Mouse (Mus musculus): ENCODE results near the gene B3galnt1. TPM values are rescaled to one million over a fixed set of nuclear protein-coding genes. Genes with fewer than 3 reads are reported as not detected.
A peak's percentile ranks its signal among the peaks of the same experiment; 100 is the strongest.

The B3galnt1 gene
- polyA plus RNA-seq (2016; fragmentation: Nextera tagmentation; extraction: Ambion mirVana), result 5.1 TPM in 2 replicates

GRCm38 (mm10) chr3:69598261-69599165, at the start of gene B3galnt1:
Gene B3galnt1, minus strand, starts transcription at chr3:69598960.
- no peak within 1 kb of the TSS for H3K27ac ChIP-seq
- no peaks in the 10 kb centered on the region for H3K36me3 ChIP-seq
- H3K9me3 ChIP-seq (replicated peaks), result no peaks in the 10 kb centered on the region
- peak within 1 kb of the TSS; percentile 55 for H3K9ac ChIP-seq
- H3K27me3 ChIP-seq (replicated peaks), result peaks cover 41% of the 10 kb centered on the region
- no peaks in the 10 kb centered on the region for H3K4me1 ChIP-seq
- H3K4me3 ChIP-seq, result peak within 1 kb of the TSS; percentile 60
- ATAC-seq, result peak; percentile 32
- WGBS (ENCODE audit: insufficient replicate concordance), result 2% methylated on average over 71 of the region's 99 CpGs
- peak within 1 kb of the TSS; percentile 74 for H3K4me2 ChIP-seq

GRCm38 (mm10) chr3:69634521-69634920, 35.8 kb upstream of the B3galnt1 start:
- Histone ChIP-seq H3K9ac (no peak overlapping the region), H3K4me3 (no peak overlapping the region), H3K27me3 (replicated peaks) (no peaks in the 10 kb centered on the region), H3K36me3 (no peaks in the 10 kb centered on the region), H3K4me2 (no peak overlapping the region), H3K9me3 (replicated peaks) (no peaks in the 10 kb centered on the region), H3K27ac (no peak overlapping the region), H3K4me1 (no peaks in the 10 kb centered on the region)
- WGBS (ENCODE audit: insufficient replicate concordance), result 52% methylated on average over 3 of the region's 3 CpGs
- ATAC-seq, result no peak

- Histone ChIP-seq H3K36me3 (no peaks in the 10 kb centered on the region), H3K27ac (no peak overlapping the region), H3K4me3 (no peak overlapping the region), H3K4me1 (no peaks in the 10 kb centered on the region), H3K9ac (no peak overlapping the region), H3K27me3 (replicated peaks) (no peaks in the 10 kb centered on the region), H3K9me3 (replicated peaks) (no peaks in the 10 kb centered on the region), H3K4me2 (no peak overlapping the region)
- ATAC-seq, result no peak
- WGBS (ENCODE audit: insufficient replicate concordance), result 64% methylated on average over 12 of the region's 12 CpGs
Observed at GRCm38 (mm10) chr3:69633706-69634420, 35.1 kb upstream of the B3galnt1 start.

GRCm38 (mm10) chr3:69626963-69627590, 28.3 kb upstream of the B3galnt1 start:
- WGBS (ENCODE audit: insufficient replicate concordance), result 64% methylated on average over 11 of the region's 11 CpGs

DNA sequence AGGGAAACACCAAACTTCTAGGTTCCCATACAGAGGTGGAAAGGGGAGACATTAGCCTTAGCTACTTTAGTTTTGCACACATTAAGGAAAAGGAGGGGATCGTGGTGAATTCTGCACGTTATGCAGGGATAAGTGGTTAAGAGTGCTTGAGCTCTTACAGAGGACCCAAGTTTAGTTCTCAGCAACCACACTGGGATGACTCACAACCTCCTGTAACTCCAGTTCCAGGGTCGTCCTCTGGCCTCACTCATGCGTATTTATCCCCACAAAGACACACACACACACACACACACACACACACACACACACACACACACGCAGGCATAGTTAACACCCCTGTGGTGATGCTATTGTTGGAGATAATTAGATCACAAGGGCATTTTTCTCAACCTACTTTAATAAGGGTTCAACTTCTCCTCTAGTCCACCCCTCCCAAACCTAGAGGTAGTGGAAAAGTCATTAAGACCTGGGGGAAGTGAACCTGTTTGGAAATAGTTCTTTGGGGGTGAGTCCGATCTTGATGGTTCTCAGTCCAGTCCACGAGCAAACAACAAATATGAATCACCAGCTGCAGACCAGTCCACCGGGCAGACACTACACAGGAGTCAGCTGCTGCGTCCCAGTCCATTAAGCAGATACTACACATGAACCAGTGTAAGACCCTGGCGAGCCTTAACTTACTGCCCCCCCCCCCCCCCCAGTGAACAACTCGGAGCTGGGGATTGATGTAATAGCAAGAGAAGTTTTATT, 27.6 kb upstream of the B3galnt1 start:
- WGBS (ENCODE audit: insufficient replicate concordance), result 70% methylated on average over 11 of the region's 11 CpGs
- no peak for ATAC-seq
- no peaks in the 10 kb centered on the region for H3K27me3 ChIP-seq (replicated peaks)

More at GRCm38 (mm10) chr3:69626963-69627590, 28.3 kb upstream of the B3galnt1 start:
- H3K4me3 ChIP-seq, result no peak overlapping the region
- H3K36me3 ChIP-seq, result no peaks in the 10 kb centered on the region
- H3K4me1 ChIP-seq, result no peaks in the 10 kb centered on the region
- no peak overlapping the region for H3K9ac ChIP-seq
- ATAC-seq, result no peak
- no peak overlapping the region for H3K27ac ChIP-seq
- H3K27me3 ChIP-seq (replicated peaks), result no peaks in the 10 kb centered on the region
- no peak overlapping the region for H3K4me2 ChIP-seq
- no peaks in the 10 kb centered on the region for H3K9me3 ChIP-seq (replicated peaks)

DNA sequence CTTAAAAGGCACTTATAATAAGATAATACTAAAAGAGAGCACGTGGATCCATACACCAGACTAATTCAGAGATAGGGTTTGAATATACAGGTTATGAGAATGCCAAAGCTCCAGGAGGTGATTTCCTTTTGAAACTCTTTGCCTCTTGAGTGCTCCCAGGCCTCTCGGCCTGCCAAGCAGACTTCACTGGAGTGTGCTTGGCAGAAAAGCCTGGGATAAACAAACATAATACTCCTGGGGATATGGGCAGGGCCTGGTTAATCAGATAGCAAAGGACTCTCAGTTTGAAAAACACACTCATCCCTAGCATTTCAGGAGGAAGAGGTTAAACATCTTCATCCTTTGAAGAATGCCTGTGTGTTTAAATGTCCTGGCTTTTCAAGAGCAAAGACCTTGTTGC, 25.4 kb upstream of the B3galnt1 start:
- Histone ChIP-seq H3K4me3 (no peak overlapping the region), H3K4me1 (no peaks in the 10 kb centered on the region), H3K36me3 (no peaks in the 10 kb centered on the region), H3K9me3 (replicated peaks) (no peaks in the 10 kb centered on the region), H3K4me2 (no peak overlapping the region), H3K27ac (no peak overlapping the region), H3K27me3 (replicated peaks) (no peaks in the 10 kb centered on the region), H3K9ac (no peak overlapping the region)
- ATAC-seq, result no peak
- WGBS (ENCODE audit: insufficient replicate concordance), result 65% methylated on average over 2 of the region's 2 CpGs

More for the DNA sequence above, 27.6 kb upstream of the B3galnt1 start:
- Histone ChIP-seq H3K9me3 (replicated peaks) (no peaks in the 10 kb centered on the region), H3K4me1 (no peaks in the 10 kb centered on the region), H3K4me2 (no peak overlapping the region), H3K4me3 (no peak overlapping the region), H3K9ac (no peak overlapping the region), H3K27ac (no peak overlapping the region), H3K36me3 (no peaks in the 10 kb centered on the region)

- Histone ChIP-seq H3K9me3 (replicated peaks) (0 out of 2 replicates have a peak, but pooled peaks cover 7% of the 10 kb centered on the region), H3K4me2 (no peak overlapping the region), H3K9ac (no peak overlapping the region), H3K4me1 (no peaks in the 10 kb centered on the region), H3K27ac (no peak overlapping the region), H3K4me3 (no peak overlapping the region), H3K36me3 (no peaks in the 10 kb centered on the region), H3K27me3 (replicated peaks) (no peaks in the 10 kb centered on the region)
- 68% methylated on average over 5 of the region's 5 CpGs for WGBS (ENCODE audit: insufficient replicate concordance)
- ATAC-seq, result no peak
Observed at GRCm38 (mm10) chr3:69607909-69608308, 9.1 kb upstream of the B3galnt1 start.

DNA sequence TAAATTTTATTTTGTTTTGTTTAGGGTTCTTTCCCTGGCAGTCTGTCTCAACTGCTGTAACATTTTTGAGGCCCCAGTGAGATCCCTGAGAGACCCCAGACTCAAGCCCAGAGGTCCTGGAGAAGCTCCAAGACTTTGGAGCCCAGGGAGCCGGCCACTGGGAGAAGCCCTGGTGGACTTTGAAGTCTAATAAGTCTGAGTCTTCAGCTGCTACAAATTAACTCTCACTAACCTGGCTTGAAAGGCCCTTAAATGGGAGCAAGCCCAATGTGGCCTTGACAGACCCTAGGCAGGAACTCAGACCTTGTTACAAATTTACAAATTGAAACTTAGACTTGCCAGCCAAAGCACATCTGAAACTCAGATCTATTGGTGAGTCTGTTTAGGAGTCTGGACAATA, 8.7 kb upstream of the B3galnt1 start:
- no peak for ATAC-seq

DNA sequence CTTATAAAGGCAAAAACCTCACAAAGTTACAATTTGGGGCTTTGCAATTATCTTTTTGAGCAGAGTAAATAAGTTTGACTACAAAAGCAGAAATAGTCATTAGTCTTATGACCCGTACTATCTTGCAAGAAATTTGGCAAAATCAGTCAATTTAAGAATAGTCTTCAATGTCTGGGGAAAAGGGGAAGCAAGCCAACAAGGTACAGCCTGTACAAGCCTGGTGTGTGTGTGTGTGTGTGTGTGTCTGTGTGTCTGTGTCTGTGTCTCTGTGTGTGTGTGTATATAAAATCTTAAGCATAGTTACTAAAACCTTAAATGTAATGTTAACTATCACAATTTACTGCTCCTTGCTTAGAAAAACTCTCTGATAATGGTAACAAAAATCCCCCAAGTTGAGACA, 8.2 kb upstream of the B3galnt1 start:
- Histone ChIP-seq H3K4me2 (no peak overlapping the region), H3K4me3 (no peak overlapping the region), H3K36me3 (no peaks in the 10 kb centered on the region), H3K9ac (no peak overlapping the region), H3K9me3 (replicated peaks) (no peaks in the 10 kb centered on the region), H3K4me1 (no peaks in the 10 kb centered on the region), H3K27ac (no peak overlapping the region), H3K27me3 (replicated peaks) (peaks cover 4% of the 10 kb centered on the region; the same call in 1 of the 2 replicates)
- WGBS (ENCODE audit: insufficient replicate concordance), result 49% methylated on average over 1 of the region's 1 CpGs
- no peak for ATAC-seq

More for the DNA sequence above, 8.7 kb upstream of the B3galnt1 start:
- Histone ChIP-seq H3K9ac (no peak overlapping the region), H3K9me3 (replicated peaks) (0 out of 2 replicates have a peak, but pooled peaks cover 3% of the 10 kb centered on the region), H3K4me3 (no peak overlapping the region), H3K4me1 (no peaks in the 10 kb centered on the region), H3K27me3 (replicated peaks) (no peaks in the 10 kb centered on the region), H3K27ac (no peak overlapping the region), H3K36me3 (no peaks in the 10 kb centered on the region), H3K4me2 (no peak overlapping the region)
- 56% methylated on average over 1 of the region's 1 CpGs for WGBS (ENCODE audit: insufficient replicate concordance)

DNA sequence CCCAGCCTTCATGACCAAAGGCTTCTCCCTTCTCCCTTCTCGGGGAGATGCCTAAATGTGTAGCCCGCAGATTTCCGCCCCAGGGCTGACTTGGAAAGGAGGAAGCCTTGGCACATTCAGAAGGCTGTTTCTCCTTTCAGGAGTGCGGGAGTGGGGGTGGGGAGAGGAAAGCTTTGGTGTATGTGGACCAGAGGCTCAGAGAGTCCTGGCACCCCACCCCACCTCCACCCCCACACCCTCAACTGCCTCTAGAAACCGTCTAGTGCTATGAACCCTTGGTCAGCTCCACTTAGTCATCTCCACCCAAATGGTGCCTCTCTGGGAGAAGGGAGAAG, 373 bp upstream of the B3galnt1 start:
- Histone ChIP-seq H3K4me2 (peak overlapping the region; percentile 74), H3K27me3 (replicated peaks) (peaks cover 41% of the 10 kb centered on the region), H3K36me3 (no peaks in the 10 kb centered on the region), H3K4me3 (peak overlapping the region; percentile 60), H3K9ac (no peak overlapping the region), H3K4me1 (no peaks in the 10 kb centered on the region), H3K9me3 (replicated peaks) (no peaks in the 10 kb centered on the region), H3K27ac (no peak overlapping the region)
- WGBS (ENCODE audit: insufficient replicate concordance), result 9% methylated on average over 5 of the region's 5 CpGs
- 0 out of 2 replicates have a peak, but pooled peaks have one; percentile 4 for ATAC-seq

DNA sequence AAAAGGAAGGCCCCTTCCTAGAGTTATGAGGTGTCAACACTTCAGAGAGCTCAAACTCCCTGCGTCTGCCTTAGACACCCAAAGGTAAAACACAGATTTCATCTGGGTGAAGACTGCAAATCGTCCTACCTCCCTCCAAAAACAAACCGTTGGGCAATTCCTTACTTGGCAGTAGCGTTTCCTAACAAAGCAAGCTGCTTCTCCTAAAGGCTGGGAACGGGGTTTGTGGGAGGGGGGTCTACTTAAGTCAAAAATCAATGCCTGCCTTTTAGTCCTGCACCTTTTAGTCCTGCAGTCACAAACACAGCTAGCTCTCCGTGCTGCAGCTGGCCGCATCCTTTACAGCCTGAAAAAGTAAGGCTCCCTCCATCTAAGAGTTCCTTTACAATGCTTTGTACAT, 944 bp downstream of the B3galnt1 start:
- no peak overlapping the region for H3K27ac ChIP-seq
- H3K9ac ChIP-seq, result no peak overlapping the region
- 31% methylated on average over 7 of the region's 7 CpGs for WGBS (ENCODE audit: insufficient replicate concordance)
- peak overlapping the region; percentile 60 for H3K4me3 ChIP-seq
- H3K27me3 ChIP-seq (replicated peaks), result peaks cover 41% of the 10 kb centered on the region
- H3K36me3 ChIP-seq, result no peaks in the 10 kb centered on the region
- H3K4me1 ChIP-seq, result no peaks in the 10 kb centered on the region
- H3K9me3 ChIP-seq (replicated peaks), result no peaks in the 10 kb centered on the region
- ATAC-seq, result no peak
- H3K4me2 ChIP-seq, result peak overlapping the region; percentile 74

All from liver, embryonic 12.5 days (tissue).